Mouse (Mus musculus) liver, embryonic 13.5 days (tissue): ENCODE data around the gene Psmc3. TPM values are rescaled to one million over a fixed set of nuclear protein-coding genes. Genes with fewer than 3 reads are reported as not detected.
"Not testable (repeated sequence)": the region's sequence is repeated elsewhere in the genome, so short reads cannot be mapped to it uniquely, and the experiment has no call there.

Experiments
- ATAC-seq: fragments of 200-750 bp; cut with Nextera tagmentation; 2 replicates; pipeline ENCODE4 v1.8.0; 2017; ENCODE audit warnings: low read depth, mild to moderate bottlenecking, moderate number of reproducible peaks, moderate library complexity
- DNase-seq: peaks from one replicate; pipeline ENCODE4 v3.0.0; 2022
- H3K27ac ChIP-seq: fragments of 300-500 bp; sonication (generic); 2 replicates; pipeline ENCODE4 v1.5.1; 2015; ENCODE audit warnings: moderate library complexity, mild to moderate bottlenecking, inconsistent platforms
- H3K27me3 ChIP-seq: fragments of 300-500 bp; sonication (generic); 2 replicates; pipeline ENCODE4 v1.6.1; 2015; ENCODE audit warnings: mild to moderate bottlenecking, inconsistent platforms
- H3K36me3 ChIP-seq: fragments of 300-500 bp; sonication (generic); 2 replicates; pipeline ENCODE4 v1.6.1; 2015; ENCODE audit warnings: mild to moderate bottlenecking, inconsistent platforms
- H3K4me1 ChIP-seq: fragments of 300-500 bp; sonication (generic); replicated peaks from 2 replicates; pipeline ENCODE4 v1.6.1; 2015; ENCODE audit warnings: inconsistent platforms
- H3K4me2 ChIP-seq: fragments of 300-500 bp; sonication (generic); 2 replicates; pipeline ENCODE4 v1.6.1; 2015; ENCODE audit warnings: inconsistent platforms, mild to moderate bottlenecking, moderate library complexity
- H3K4me3 ChIP-seq: fragments of 300-500 bp; sonication (generic); replicated peaks from 2 replicates; pipeline ENCODE4 v1.5.1; 2015; ENCODE audit warnings: mild to moderate bottlenecking, inconsistent platforms
- H3K9ac ChIP-seq: fragments of 300-500 bp; sonication (generic); 2 replicates; pipeline ENCODE4 v1.6.1; 2015; ENCODE audit warnings: mild to moderate bottlenecking, inconsistent platforms
- H3K9me3 ChIP-seq: fragments of 300-500 bp; sonication (generic); replicated peaks from 2 replicates; pipeline ENCODE4 v1.6.1; 2016; ENCODE audit warnings: inconsistent platforms
- WGBS: fragments of 180-500 bp; shearing (Covaris S2); methylation state at CpG from one replicate; pipeline ENCODE4 v1.1.7; 2015; ENCODE audit not compliant: insufficient replicate concordance; 5-methylcytosine and 5-hydroxymethylcytosine counted together
- polyA plus RNA-seq: library from polyadenylated mRNA; unstranded; fragments of >200 nt; fragmentation: Nextera tagmentation; extraction: Ambion mirVana; gene quantifications from 2 replicates; pipeline ENCODE4 v1.2.1, GENCODE M21; 2015

Gene Psmc3
- polyA plus RNA-seq, 1 experiment from 2014 or later: 188 TPM

DNA sequence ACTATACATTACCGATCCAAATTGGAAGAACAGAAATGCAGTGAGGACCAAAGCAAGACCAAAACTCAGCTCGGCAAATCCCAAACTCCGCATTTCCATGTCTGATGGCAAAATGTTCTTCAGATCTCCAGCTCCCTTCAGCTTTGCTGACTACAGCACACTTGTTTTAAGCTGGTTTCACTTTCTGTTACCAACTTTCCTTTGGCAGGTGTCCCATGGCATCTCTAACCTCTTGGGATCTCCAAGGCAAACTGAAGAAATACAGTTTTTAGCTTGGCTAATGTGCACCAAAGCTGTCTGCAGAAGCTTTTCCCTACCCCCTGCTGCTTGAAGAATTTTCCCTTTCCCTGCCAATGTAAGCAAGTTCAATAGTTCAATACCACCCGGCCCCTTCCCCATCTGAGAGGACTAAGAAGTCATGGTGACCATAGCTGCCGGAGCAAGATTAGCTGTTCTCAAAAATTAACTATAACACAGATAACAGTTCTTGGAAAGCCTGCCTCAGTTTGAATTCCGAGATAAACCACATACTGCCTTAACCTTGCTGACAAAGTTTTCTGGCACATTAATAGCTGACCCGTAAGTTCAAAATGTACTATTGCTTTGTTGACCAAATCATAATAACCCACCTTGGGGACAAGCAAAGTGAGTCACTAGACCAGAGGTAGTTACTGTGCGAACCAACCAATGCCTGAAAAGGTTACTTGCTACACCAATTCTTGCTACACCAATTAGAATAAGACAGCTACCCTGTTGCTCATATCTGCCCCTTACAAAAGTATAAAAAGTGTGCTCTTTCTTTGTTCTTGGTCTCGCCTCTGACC, 26.2 kb upstream of the Psmc3 start:
- Histone ChIP-seq H3K27ac (peak overlapping the region; percentile 91), H3K4me1 (peaks cover 70% of the 10 kb centered on the region), H3K4me2 (peak overlapping the region; percentile 76), H3K9me3 (no peaks in the 10 kb centered on the region), H3K4me3 (peak overlapping the region; percentile 64), H3K27me3 (no peaks in the 10 kb centered on the region), H3K36me3 (peaks cover 12% of the 10 kb centered on the region), H3K9ac (peak overlapping the region; percentile 76)
- ATAC-seq: peak; percentile 74
- DNase-seq: peak; percentile 59
- WGBS: 36% methylated on average over 9 of the region's 9 CpGs

- no peaks in the 10 kb centered on the region for H3K36me3 ChIP-seq
- H3K9ac ChIP-seq: no peak overlapping the region
- no peaks in the 10 kb centered on the region for H3K9me3 ChIP-seq
- no peak overlapping the region for H3K4me2 ChIP-seq
- H3K27ac ChIP-seq: no peak overlapping the region
- DNase-seq: no peak
- no peak overlapping the region for H3K4me3 ChIP-seq
- no peaks in the 10 kb centered on the region for H3K27me3 ChIP-seq
- 70% methylated on average over 4 of the region's 4 CpGs for WGBS
- no peak for ATAC-seq
- H3K4me1 ChIP-seq: peaks cover 38% of the 10 kb centered on the region
Observed at GRCm38 (mm10) chr2:91031216-91031615, 22.6 kb upstream of the Psmc3 start.

DNA sequence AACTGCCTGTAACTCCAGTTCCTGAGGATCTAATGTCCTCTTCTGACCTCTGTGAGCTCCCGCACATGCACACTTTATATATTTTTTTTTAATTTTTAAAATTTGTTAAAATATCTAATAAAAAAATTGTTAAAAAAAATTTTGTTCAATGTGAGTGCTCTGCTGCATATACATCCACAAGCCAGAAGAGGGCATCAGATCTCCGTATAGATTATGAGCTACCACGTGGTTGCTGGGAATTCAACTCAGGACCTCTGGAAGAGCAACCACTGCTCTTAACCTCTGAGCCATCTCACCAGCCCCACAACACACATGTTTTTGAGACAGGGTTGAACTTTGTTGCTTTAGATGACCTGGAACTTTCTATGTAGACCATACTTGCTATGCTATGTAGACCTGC, 20.8 kb upstream of the Psmc3 start:
- Histone ChIP-seq H3K4me1 (peaks cover 20% of the 10 kb centered on the region), H3K4me3 (no peak overlapping the region), H3K9ac (no peak overlapping the region), H3K4me2 (no peak overlapping the region), H3K36me3 (no peaks in the 10 kb centered on the region), H3K9me3 (no peaks in the 10 kb centered on the region), H3K27me3 (no peaks in the 10 kb centered on the region), H3K27ac (no peak overlapping the region)
- 9% methylated on average over 3 of the region's 3 CpGs for WGBS
- ATAC-seq (no peak), DNase-seq (no peak)

GRCm38 (mm10) chr2:91035385-91035784, 18.4 kb upstream of the Psmc3 start, which contains the start of gene Rapsn:
Gene Rapsn (plus strand): TSS chr2:91035620.
- 64% methylated on average over 9 of the region's 9 CpGs for WGBS
- H3K36me3 ChIP-seq: no peaks in the 10 kb centered on the region
- no peak within 1 kb of the TSS for H3K4me3 ChIP-seq
- H3K27me3 ChIP-seq: no peaks in the 10 kb centered on the region
- 0 out of 2 replicates have a peak, but pooled peaks cover 7% of the 10 kb centered on the region for H3K4me1 ChIP-seq
- H3K9me3 ChIP-seq: no peaks in the 10 kb centered on the region
- no peak for ATAC-seq
- H3K4me2 ChIP-seq: no peak within 1 kb of the TSS
- DNase-seq: no peak
- no peak within 1 kb of the TSS for H3K27ac ChIP-seq
- no peak within 1 kb of the TSS for H3K9ac ChIP-seq

DNA sequence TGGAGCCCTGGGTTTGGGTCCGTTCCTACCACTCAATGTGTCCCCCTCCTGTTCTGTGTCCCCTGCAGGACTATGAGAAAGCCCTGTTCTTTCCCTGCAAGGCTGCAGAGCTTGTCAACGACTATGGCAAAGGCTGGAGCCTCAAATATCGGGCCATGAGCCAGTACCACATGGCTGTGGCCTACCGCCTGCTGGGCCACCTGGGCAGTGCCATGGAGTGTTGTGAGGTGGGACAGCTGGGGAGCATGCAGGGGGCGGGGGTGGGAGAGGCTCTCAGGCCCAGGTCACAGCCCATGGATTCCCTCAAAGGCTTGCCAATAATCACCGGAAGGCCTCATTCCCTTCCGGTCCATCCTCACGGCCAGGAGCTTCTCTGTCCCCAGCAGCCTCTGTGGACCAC, 12.0 kb upstream of the Psmc3 start:
- no peak for DNase-seq

GRCm38 (mm10) chr2:91042651-91043398, 11.0 kb upstream of the Psmc3 start:
- ATAC-seq (peak; percentile 54), DNase-seq (no peak)

More for the DNA sequence above, 12.0 kb upstream of the Psmc3 start:
- Histone ChIP-seq H3K4me2 (no peak overlapping the region), H3K9ac (no peak overlapping the region), H3K36me3 (no peaks in the 10 kb centered on the region), H3K9me3 (no peaks in the 10 kb centered on the region), H3K27me3 (no peaks in the 10 kb centered on the region), H3K4me3 (no peak overlapping the region), H3K27ac (no peak overlapping the region), H3K4me1 (peaks cover 33% of the 10 kb centered on the region)
- WGBS: 81% methylated on average over 8 of the region's 8 CpGs
- ATAC-seq: no peak

GRCm38 (mm10) chr2:91044727-91045126, 9.1 kb upstream of the Psmc3 start:
- 79% methylated on average over 13 of the region's 13 CpGs for WGBS
- Histone ChIP-seq H3K36me3 (no peaks in the 10 kb centered on the region), H3K4me3 (no peak overlapping the region), H3K4me1 (peaks cover 48% of the 10 kb centered on the region), H3K9ac (no peak overlapping the region), H3K27me3 (no peaks in the 10 kb centered on the region), H3K4me2 (no peak overlapping the region), H3K27ac (no peak overlapping the region), H3K9me3 (no peaks in the 10 kb centered on the region)
- ATAC-seq (no peak), DNase-seq (no peak)

More at GRCm38 (mm10) chr2:91042651-91043398, 11.0 kb upstream of the Psmc3 start:
- peaks cover 41% of the 10 kb centered on the region for H3K4me1 ChIP-seq
- no peaks in the 10 kb centered on the region for H3K36me3 ChIP-seq
- no peak overlapping the region for H3K27ac ChIP-seq
- H3K9me3 ChIP-seq: no peaks in the 10 kb centered on the region
- no peak overlapping the region for H3K4me3 ChIP-seq
- H3K9ac ChIP-seq: no peak overlapping the region
- peak overlapping the region; percentile 11; the same call in 1 of the 2 replicates for H3K4me2 ChIP-seq
- WGBS: 40% methylated on average over 21 of the region's 21 CpGs
- no peaks in the 10 kb centered on the region for H3K27me3 ChIP-seq

DNA sequence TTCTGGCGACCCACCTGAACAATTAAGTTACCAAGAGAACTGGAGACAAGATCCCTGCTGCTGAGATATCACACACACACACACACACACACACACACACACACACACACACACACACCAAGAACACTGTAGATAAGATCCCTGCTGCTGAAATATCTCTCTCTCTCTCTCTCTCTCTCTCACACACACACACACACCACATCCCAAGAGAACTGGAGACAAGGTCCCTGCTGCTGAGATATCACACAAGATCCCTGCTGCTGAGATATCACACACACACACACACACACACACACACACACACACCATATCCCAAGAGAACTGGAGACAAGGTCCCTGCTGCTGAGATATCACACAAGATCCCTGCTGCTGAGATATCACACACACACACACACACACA, 8.0 kb upstream of the Psmc3 start:
- WGBS: 43% methylated on average over 1 of the region's 1 CpGs
- H3K9ac ChIP-seq, H3K27me3 ChIP-seq, H3K36me3 ChIP-seq, H3K4me3 ChIP-seq, DNase-seq, H3K4me2 ChIP-seq, H3K9me3 ChIP-seq: not testable (repeated sequence)
- Histone ChIP-seq H3K4me1 (peaks cover 48% of the 10 kb centered on the region), H3K27ac (peak overlapping the region; percentile 51; the same call in 1 of the 2 replicates)
- ATAC-seq: peak; percentile 74

DNA sequence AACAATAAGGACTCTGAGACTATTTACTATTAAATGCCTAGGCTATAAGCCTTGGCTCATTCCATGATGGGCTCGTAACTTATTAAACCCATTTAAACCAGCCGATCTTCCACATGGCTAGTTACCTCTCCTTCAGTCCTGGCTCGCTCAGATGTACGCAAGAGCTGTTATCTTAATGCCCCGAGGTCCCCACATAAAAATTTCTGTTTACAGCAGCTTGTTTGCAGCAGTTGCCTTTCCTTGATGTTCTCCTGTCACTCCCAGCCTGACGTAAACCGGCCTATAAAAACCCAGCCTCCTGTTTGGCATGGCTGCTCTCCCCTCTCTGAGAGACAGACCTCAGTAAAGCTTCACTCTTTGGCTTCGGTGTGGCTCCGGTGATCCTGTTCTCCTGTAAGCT, 6.5 kb upstream of the Psmc3 start:
- DNase-seq (no peak), ATAC-seq (no peak)
- no peak overlapping the region for H3K4me2 ChIP-seq
- H3K36me3 ChIP-seq: no peaks in the 10 kb centered on the region
- WGBS: 65% methylated on average over 9 of the region's 9 CpGs
- H3K9me3 ChIP-seq: no peaks in the 10 kb centered on the region
- no peaks in the 10 kb centered on the region for H3K27me3 ChIP-seq
- no peak overlapping the region for H3K9ac ChIP-seq
- peaks cover 56% of the 10 kb centered on the region for H3K4me1 ChIP-seq
- H3K4me3 ChIP-seq: no peak overlapping the region
- H3K27ac ChIP-seq: no peak overlapping the region

DNA sequence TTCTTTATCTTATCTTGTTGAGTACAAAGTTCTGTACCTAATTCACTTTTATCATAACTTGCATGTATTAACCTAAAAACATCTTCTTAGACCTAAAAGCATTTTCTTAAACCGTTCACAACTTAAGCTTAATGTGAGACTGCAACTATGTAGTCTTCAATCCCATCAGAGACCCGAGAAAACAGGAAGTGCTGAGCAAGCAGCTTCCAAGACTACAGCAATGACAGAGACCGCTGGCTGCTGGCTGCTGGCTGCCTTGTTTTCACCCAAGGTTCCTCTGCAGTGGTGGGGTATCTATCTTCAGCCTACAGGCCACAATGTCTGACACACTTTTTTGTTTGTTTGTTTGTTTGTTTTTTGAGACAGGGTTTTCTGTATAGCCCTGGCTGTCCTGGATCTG, 1.9 kb upstream of the Psmc3 start:
- DNase-seq: no peak

DNA sequence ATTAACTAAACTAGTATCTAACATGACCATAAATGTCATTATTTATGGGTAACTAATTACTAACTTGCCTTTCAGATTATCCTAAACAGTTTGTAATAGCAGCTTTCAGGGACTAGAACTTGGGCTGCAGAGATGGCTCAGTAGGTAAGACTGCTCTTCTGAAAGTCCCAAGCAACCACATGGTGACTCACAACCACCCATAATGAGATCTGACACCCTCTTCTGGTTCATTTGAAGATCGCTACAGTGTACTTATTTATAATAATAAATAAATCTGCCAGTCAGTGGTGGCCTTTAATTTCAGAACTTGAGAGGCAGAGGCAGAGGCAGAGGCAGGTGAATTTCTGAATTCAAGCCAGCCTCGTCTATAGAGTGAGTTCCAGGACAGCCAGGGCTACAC, 1.1 kb upstream of the Psmc3 start:
- H3K9me3 ChIP-seq: no peaks in the 10 kb centered on the region
- H3K9ac ChIP-seq: no peak overlapping the region
- ATAC-seq: no peak
- peaks cover 30% of the 10 kb centered on the region for H3K36me3 ChIP-seq
- DNase-seq: no peak
- no peaks in the 10 kb centered on the region for H3K27me3 ChIP-seq
- 0 out of 2 replicates have a peak overlapping the region, but pooled peaks have one; percentile 85 for H3K27ac ChIP-seq
- H3K4me1 ChIP-seq: peaks cover 41% of the 10 kb centered on the region
- peak overlapping the region; percentile 93; the same call in 1 of the 2 replicates for H3K4me3 ChIP-seq
- WGBS: 39% methylated on average over 2 of the region's 2 CpGs
- peak overlapping the region; percentile 93 for H3K4me2 ChIP-seq

More for the DNA sequence above, 1.9 kb upstream of the Psmc3 start:
- Histone ChIP-seq H3K27me3 (no peaks in the 10 kb centered on the region), H3K9ac (0 out of 2 replicates have a peak overlapping the region, but pooled peaks have one; percentile 35), H3K36me3 (peaks cover 22% of the 10 kb centered on the region), H3K27ac (peak overlapping the region; percentile 48), H3K4me3 (no peak overlapping the region), H3K9me3 (no peaks in the 10 kb centered on the region), H3K4me1 (peaks cover 48% of the 10 kb centered on the region), H3K4me2 (no peak overlapping the region)
- WGBS: 37% methylated on average over 3 of the region's 3 CpGs
- no peak for ATAC-seq
